Mouse (Mus musculus) bone marrow macrophage, adult 2 months (primary cell): ENCODE results near the gene Glra3.

Experiments
- CTCF ChIP-seq: IDR thresholded peaks from 2 replicates; pipeline ENCODE4 v1.5.1; 2012; ENCODE audit warnings: low read depth, mild to moderate bottlenecking, low read length, moderate library complexity
- POLR2A ChIP-seq: IDR thresholded peaks from 2 replicates; pipeline ENCODE4 v1.6.1; 2012; ENCODE audit warnings: mild to moderate bottlenecking, low read depth, low read length, borderline replicate concordance

GRCm38 (mm10) chr8:56150697-56151096 is 210.4 kb downstream of the Glra3 start:
- TF ChIP-seq CTCF: no peak
- TF ChIP-seq POLR2A: no peak
